ENCODE assay signal across 8 mouse cellular contexts in the genomic region with DNA sequence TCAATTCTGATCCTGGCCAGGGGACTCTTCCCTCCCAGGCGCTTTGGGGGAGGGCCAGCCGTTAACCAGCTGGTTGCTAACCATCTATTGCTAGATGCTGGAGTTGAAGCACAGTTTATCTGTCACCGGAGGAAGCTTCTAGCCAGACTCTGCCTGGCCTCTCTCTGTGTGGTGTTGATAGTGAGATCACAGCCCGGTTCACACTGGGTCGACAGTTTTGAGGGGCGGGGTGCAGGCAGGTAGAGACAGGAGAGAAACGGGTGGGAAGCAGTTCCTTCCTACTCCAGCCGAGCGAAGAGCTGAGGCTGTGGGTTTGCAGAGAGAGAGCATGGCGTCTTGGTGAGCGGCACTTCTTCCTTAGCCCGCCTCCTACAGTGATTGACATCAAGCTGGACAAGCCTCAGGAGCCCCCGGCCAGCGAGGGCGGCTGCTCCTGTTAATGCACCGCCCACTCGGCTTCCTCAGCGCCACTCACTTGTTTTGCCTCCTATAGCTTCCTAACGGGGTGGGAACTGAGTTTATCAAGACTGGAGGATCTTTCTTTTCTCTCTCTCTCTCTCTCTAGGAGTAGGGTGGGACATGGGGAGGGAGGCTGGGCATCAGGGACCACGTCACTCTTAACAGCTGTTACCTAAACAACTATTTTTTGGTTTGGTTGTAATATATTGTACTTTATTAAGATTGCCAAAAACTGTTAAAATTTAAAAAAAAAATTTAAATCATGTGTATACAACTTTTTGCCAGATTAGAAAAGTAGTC. TPM values are rescaled to one million over a fixed set of nuclear protein-coding genes. Genes with fewer than 3 reads are reported as not detected.
DNase-seq lines count a peak whose midpoint lies in the region; ATAC-seq and TF ChIP-seq lines count a peak whose summit lies in the region.

No protein-coding gene starts in this region.

- TF ChIP-seq EP300 in liver, embryonic 14.5 days (IDR thresholded peaks at IDR 0.05; ENCODE audit: low read depth): no peak

- under 1% methylated on average over 20 of the region's 20 CpGs for WGBS in heart, embryonic 13.5 days
- 2% methylated on average over 20 of the region's 20 CpGs for WGBS in kidney, embryonic 15.5 days
- WGBS in liver, embryonic 14.5 days (ENCODE audit: insufficient replicate concordance): 2% methylated on average over 20 of the region's 20 CpGs

- peaks cover 11% of the 10 kb centered on the region for H3K4me1 ChIP-seq in heart, embryonic 13.5 days
- peaks cover 13% of the 10 kb centered on the region for H3K4me1 ChIP-seq in kidney, embryonic 15.5 days
- peaks cover 4 to 8% of the 10 kb centered on the region in 2 experiments for H3K4me1 ChIP-seq in liver, embryonic 14.5 days (replicated peaks; ENCODE audit: control insufficient read depth in 2 of 2, insufficient read depth in 2 of 2, low read length in 1 of 2)

- H3K9ac ChIP-seq in heart, embryonic 13.5 days: peak overlapping the region; percentile 81
- H3K9ac ChIP-seq in kidney, embryonic 15.5 days: peak overlapping the region; percentile 43
- H3K9ac ChIP-seq in liver, embryonic 14.5 days (replicated peaks): peak overlapping the region; percentile 50

- ATAC-seq in erythroid progenitor cell, adult 5-6 weeks (replicated peaks; ENCODE audit: low FRiP score, poor library complexity, severe bottlenecking): peak; percentile 53
- ATAC-seq in heart, embryonic 13.5 days (ENCODE audit: extremely low read depth, insufficient number of reproducible peaks, low FRiP score, low TSS enrichment): peak; percentile 74; the same call in 1 of the 2 replicates
- peak; percentile 94 for ATAC-seq in kidney, embryonic 15.5 days (replicated peaks; ENCODE audit: low FRiP score)
- ATAC-seq in liver, embryonic 14.5 days (ENCODE audit: insufficient read depth): peak; percentile 87

- H3K4me3 ChIP-seq in heart, embryonic 13.5 days: peak overlapping the region; percentile 58
- peak overlapping the region; percentile 48 for H3K4me3 ChIP-seq in kidney, embryonic 15.5 days (replicated peaks)
- peak overlapping the region; percentile 54 to 80 for H3K4me3 ChIP-seq in liver, embryonic 14.5 days (ENCODE audit: insufficient read depth in 1 of 2, low read depth in 2 of 2, low read length in 2 of 2)

- TF ChIP-seq CTCF in liver, embryonic 14.5 days (IDR thresholded peaks at IDR 0.05; ENCODE audit: low read depth): no peak

- peak overlapping the region; percentile 62 for H3K27ac ChIP-seq in heart, embryonic 13.5 days (replicated peaks)
- peak overlapping the region; percentile 78 for H3K27ac ChIP-seq in kidney, embryonic 15.5 days
- H3K27ac ChIP-seq in liver, embryonic 14.5 days: no peak overlapping the region

- H3K36me3 ChIP-seq in heart, embryonic 13.5 days: no peaks in the 10 kb centered on the region
- H3K36me3 ChIP-seq in kidney, embryonic 15.5 days: no peaks in the 10 kb centered on the region
- H3K36me3 ChIP-seq in liver, embryonic 14.5 days (replicated peaks; ENCODE audit: control insufficient read depth, insufficient read depth, low read depth): no peaks in the 10 kb centered on the region
- H3K36me3 ChIP-seq in splenic B cell, adult 2 months (ENCODE audit: control insufficient read depth, insufficient read depth, low read length, poor library complexity, severe bottlenecking): no peaks in the 10 kb centered on the region

- peak; percentile 65 to 66 for DNase-seq in cerebellum, postnatal 14 days
- no peak for DNase-seq in cerebellum, adult 9-11 months
- peak; percentile 62 to 70 (median 64) for DNase-seq in liver, embryonic 14.5 days (ENCODE audit: low read depth in 3 of 3, low spot score in 3 of 3)
- DNase-seq in naive thymus-derived CD4-positive, alpha-beta T cell, adult 2 months (ENCODE audit: low read depth): peak; percentile 69
- peak; percentile 74 for DNase-seq in splenic B cell, adult 2 months (ENCODE audit: low read depth, low spot score)

- H3K27me3 ChIP-seq in heart, embryonic 13.5 days (replicated peaks): no peaks in the 10 kb centered on the region
- no peaks in the 10 kb centered on the region for H3K27me3 ChIP-seq in kidney, embryonic 15.5 days
- no peaks in the 10 kb centered on the region; the same call in 1 of the 2 replicates for H3K27me3 ChIP-seq in liver, embryonic 14.5 days (ENCODE audit: control insufficient read depth, insufficient read depth, low read length)
- no peaks in the 10 kb centered on the region for H3K27me3 ChIP-seq in splenic B cell, adult 2 months (ENCODE audit: control insufficient read depth, insufficient read depth, low read length, poor library complexity, severe bottlenecking)

- no peaks in the 10 kb centered on the region for H3K9me3 ChIP-seq in heart, embryonic 13.5 days
- H3K9me3 ChIP-seq in kidney, embryonic 15.5 days (replicated peaks): no peaks in the 10 kb centered on the region
- no peaks in the 10 kb centered on the region for H3K9me3 ChIP-seq in liver, embryonic 14.5 days (ENCODE audit: control insufficient read depth, low read length)

- peak overlapping the region; percentile 84 for H3K4me2 ChIP-seq in heart, embryonic 13.5 days
- H3K4me2 ChIP-seq in kidney, embryonic 15.5 days: peak overlapping the region; percentile 71
- H3K4me2 ChIP-seq in liver, embryonic 14.5 days (ENCODE audit: low read depth): peak overlapping the region; percentile 67

RNA-seq across cellular contexts. Expression of a gene that starts 21.0 kb away (rescaled TPM):
- 4.0 and 8.0 TPM in 2 replicates for total RNA-seq in erythroid progenitor cell, adult 5-6 weeks (2015; ENCODE audit: low replicate concordance)
- 3.6 and 4.7 TPM in 2 replicates for total RNA-seq in erythroid progenitor cell, adult 5-6 weeks (2017; ENCODE audit: low replicate concordance)
- polyA plus RNA-seq in heart, embryonic 13.5 days (2015; fragmentation: Nextera tagmentation; extraction: Ambion mirVana): 42.6 and 48.5 TPM in 2 replicates
- 58.7 and 62.9 TPM in 2 replicates for polyA plus RNA-seq in kidney, embryonic 15.5 days (2015; fragmentation: Nextera tagmentation; extraction: Ambion mirVana)
- polyA plus RNA-seq in liver, embryonic 14.5 days (2012; rRNA removed): 17.1 and 17.8 TPM in 2 replicates
- polyA plus RNA-seq in liver, embryonic 14.5 days (2014; fragmentation: Nextera tagmentation; extraction: Ambion mirVana): 17.8 and 18.4 TPM in 2 replicates

RNA-seq across cellular contexts. Expression of a gene that starts 49.1 kb away (rescaled TPM):
- not detected in 2 replicates for total RNA-seq in erythroid progenitor cell, adult 5-6 weeks (2015; ENCODE audit: low replicate concordance)
- 0.68 TPM in 1 of 2 replicates, not detected in the other for total RNA-seq in erythroid progenitor cell, adult 5-6 weeks (2017; ENCODE audit: low replicate concordance)
- polyA plus RNA-seq in heart, embryonic 13.5 days (2015; fragmentation: Nextera tagmentation; extraction: Ambion mirVana): not detected in 2 replicates
- polyA plus RNA-seq in kidney, embryonic 15.5 days (2015; fragmentation: Nextera tagmentation; extraction: Ambion mirVana): 1.1 and 3.9 TPM in 2 replicates
- 0.16 and 0.27 TPM in 2 replicates for polyA plus RNA-seq in liver, embryonic 14.5 days (2012; rRNA removed)
- 1.7 and 4.2 TPM in 2 replicates for polyA plus RNA-seq in liver, embryonic 14.5 days (2014; fragmentation: Nextera tagmentation; extraction: Ambion mirVana)

RNA-seq across cellular contexts. Expression of a gene that starts 49.3 kb away (rescaled TPM):
- 102 and 125 TPM in 2 replicates for total RNA-seq in erythroid progenitor cell, adult 5-6 weeks (2015; ENCODE audit: low replicate concordance)
- total RNA-seq in erythroid progenitor cell, adult 5-6 weeks (2017; ENCODE audit: low replicate concordance): 48.3 and 79.1 TPM in 2 replicates
- 45.3 and 111 TPM in 2 replicates for polyA plus RNA-seq in heart, embryonic 13.5 days (2015; fragmentation: Nextera tagmentation; extraction: Ambion mirVana)
- polyA plus RNA-seq in kidney, embryonic 15.5 days (2015; fragmentation: Nextera tagmentation; extraction: Ambion mirVana): 66.2 and 161 TPM in 2 replicates
- 1,880 and 2,444 TPM in 2 replicates for polyA plus RNA-seq in liver, embryonic 14.5 days (2012; rRNA removed)
- 4,893 and 4,971 TPM in 2 replicates for polyA plus RNA-seq in liver, embryonic 14.5 days (2014; fragmentation: Nextera tagmentation; extraction: Ambion mirVana)

Comparison
In these comparisons a context has a peak if more than half of its experiments do, and no peak if none do; other contexts are left out.
1. RNA of a gene that starts 49.3 kb away (polyA plus RNA-seq): 1,880 to 4,971 TPM in liver, embryonic 14.5 days; 66.2 to 161 TPM in kidney, embryonic 15.5 days and 45.3 to 111 TPM in heart, embryonic 13.5 days; every median in the first group is over 10 times any median in the second.
2. Peak in every context shown above with its lines, with median percentiles within 50 percentile points of each other: ATAC-seq, H3K4me2 ChIP-seq, H3K4me3 ChIP-seq and H3K9ac ChIP-seq.